Comparison of ENCODE assay signal across 25 mouse cellular contexts in the genomic region with DNA sequence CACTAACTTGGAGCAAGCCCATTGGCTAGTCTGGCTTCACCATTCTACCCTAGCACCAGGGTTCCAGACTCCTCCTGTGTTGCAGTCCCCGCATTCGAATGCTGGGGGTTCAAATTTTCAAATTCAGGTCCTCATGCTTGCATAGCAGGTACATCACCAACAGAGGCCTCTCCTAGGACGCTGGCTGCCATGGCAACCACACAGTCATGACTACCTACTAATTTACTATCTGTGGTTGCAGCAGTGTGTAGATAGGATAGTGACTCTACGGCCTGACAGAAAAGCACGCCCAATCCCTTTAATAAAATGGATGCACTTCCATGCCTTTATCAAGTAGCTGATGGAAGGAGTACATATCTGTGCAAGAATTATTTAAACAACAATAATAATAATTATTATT.
DNase-seq lines count a peak whose midpoint lies in the region; ATAC-seq and TF ChIP-seq lines count a peak whose summit lies in the region.
"Had no signal": no experiment of that assay in that cellular context is flagged by ENCODE, and none has a peak within 500 bp of the region (broad histone marks: within the 10 kb centered on the region; RNA-seq: fewer than 3 reads in every experiment).

No protein-coding gene starts in this region.

- no peaks in the 10 kb centered on the region for H3K27me3 ChIP-seq in forebrain, postnatal 0 days (ENCODE audit: insufficient read depth, low read length)
- H3K27me3 ChIP-seq in forebrain, embryonic 11.5 days (ENCODE audit: control insufficient read depth, insufficient read depth, low read length), result no peaks in the 10 kb centered on the region
- no peaks in the 10 kb centered on the region for H3K27me3 ChIP-seq in midbrain, embryonic 14.5 days (ENCODE audit: control insufficient read depth, insufficient read depth, low read length)
- H3K27me3 ChIP-seq in midbrain, postnatal 0 days (ENCODE audit: insufficient read depth, low read length), result no peaks in the 10 kb centered on the region
- H3K27me3 ChIP-seq in kidney, embryonic 14.5 days (ENCODE audit: control insufficient read depth, insufficient read depth, low read length), result no peaks in the 10 kb centered on the region
- H3K27me3 ChIP-seq: limb, embryonic 13.5 days; liver, embryonic 12.5 days had no signal

- H3K27ac ChIP-seq in forebrain, postnatal 0 days (ENCODE audit: low read depth, low read length), result no peak overlapping the region
- no peak overlapping the region for H3K27ac ChIP-seq in forebrain, embryonic 11.5 days (ENCODE audit: low read depth, low read length)
- no peak overlapping the region for H3K27ac ChIP-seq in midbrain, embryonic 14.5 days (replicated peaks; ENCODE audit: low read depth, low read length)
- no peak overlapping the region for H3K27ac ChIP-seq in midbrain, postnatal 0 days (ENCODE audit: low read depth, low read length)
- H3K27ac ChIP-seq in kidney, embryonic 14.5 days (ENCODE audit: low read depth, low read length), result no peak overlapping the region
- H3K27ac ChIP-seq: hindbrain, embryonic 14.5 days; limb, embryonic 13.5 days; liver, embryonic 12.5 days had no signal

- H3K9ac ChIP-seq in forebrain, postnatal 0 days, result no peak overlapping the region
- H3K9ac ChIP-seq in forebrain, embryonic 11.5 days (ENCODE audit: low read length), result no peak overlapping the region
- no peak overlapping the region for H3K9ac ChIP-seq in midbrain, embryonic 14.5 days (replicated peaks; ENCODE audit: low read length)
- H3K9ac ChIP-seq in midbrain, postnatal 0 days (replicated peaks; ENCODE audit: low read length, poor library complexity, severe bottlenecking), result no peak overlapping the region
- no peak overlapping the region for H3K9ac ChIP-seq in kidney, embryonic 14.5 days (ENCODE audit: low read depth, low read length)
- H3K9ac ChIP-seq: hindbrain, embryonic 14.5 days; limb, embryonic 13.5 days; liver, embryonic 12.5 days; liver, postnatal 0 days had no signal

- no peak overlapping the region for H3K4me3 ChIP-seq in forebrain, postnatal 0 days (ENCODE audit: low read depth, low read length)
- H3K4me3 ChIP-seq in forebrain, embryonic 11.5 days (ENCODE audit: low read depth, low read length), result no peak overlapping the region
- H3K4me3 ChIP-seq in midbrain, embryonic 14.5 days (replicated peaks; ENCODE audit: low read depth, low read length), result no peak overlapping the region
- H3K4me3 ChIP-seq in midbrain, postnatal 0 days (ENCODE audit: low read depth, low read length), result no peak overlapping the region
- H3K4me3 ChIP-seq in kidney, embryonic 14.5 days (ENCODE audit: low read length), result no peak overlapping the region
- H3K4me3 ChIP-seq: layer of hippocampus, adult 2 months; limb, embryonic 13.5 days; liver, embryonic 12.5 days had no signal

- 84% methylated on average over 5 of the region's 5 CpGs for WGBS in forebrain, postnatal 0 days
- WGBS in forebrain, embryonic 11.5 days, result 87% methylated on average over 5 of the region's 5 CpGs
- WGBS in midbrain, embryonic 14.5 days, result 78% methylated on average over 5 of the region's 5 CpGs
- 73% methylated on average over 5 of the region's 5 CpGs for WGBS in midbrain, postnatal 0 days
- WGBS in kidney, embryonic 14.5 days, result 88% methylated on average over 5 of the region's 5 CpGs

- H3K36me3 ChIP-seq in forebrain, postnatal 0 days (ENCODE audit: insufficient read depth), result peaks cover 6% of the 10 kb centered on the region; the same call in 1 of the 2 replicates
- no peaks in the 10 kb centered on the region; the same call in 1 of the 2 replicates for H3K36me3 ChIP-seq in forebrain, embryonic 11.5 days (ENCODE audit: control insufficient read depth, insufficient read depth, low read length)
- peaks cover 9% of the 10 kb centered on the region for H3K36me3 ChIP-seq in midbrain, embryonic 14.5 days (ENCODE audit: control insufficient read depth, insufficient read depth, low read length)
- H3K36me3 ChIP-seq in midbrain, postnatal 0 days (ENCODE audit: insufficient read depth, low read length), result peaks cover 7% of the 10 kb centered on the region
- peaks cover 24% of the 10 kb centered on the region; the same call in 1 of the 2 replicates for H3K36me3 ChIP-seq in kidney, embryonic 14.5 days (ENCODE audit: control insufficient read depth, insufficient read depth, low read length)

- no peaks in the 10 kb centered on the region for H3K9me3 ChIP-seq in forebrain, postnatal 0 days (ENCODE audit: low read length)
- no peaks in the 10 kb centered on the region for H3K9me3 ChIP-seq in forebrain, embryonic 11.5 days (ENCODE audit: control insufficient read depth, low read length)
- no peaks in the 10 kb centered on the region for H3K9me3 ChIP-seq in midbrain, embryonic 14.5 days (ENCODE audit: control insufficient read depth, low read length)
- no peaks in the 10 kb centered on the region for H3K9me3 ChIP-seq in midbrain, postnatal 0 days (ENCODE audit: low read length)
- H3K9me3 ChIP-seq in kidney, embryonic 14.5 days (ENCODE audit: control insufficient read depth, low read length), result no peaks in the 10 kb centered on the region
- H3K9me3 ChIP-seq: limb, embryonic 13.5 days; liver, embryonic 12.5 days had no signal

- DNase-seq in forebrain, postnatal 0 days, result no peak
- no peak for DNase-seq in forebrain, embryonic 11.5 days (ENCODE audit: low spot score)
- DNase-seq in midbrain, embryonic 14.5 days, result peak; percentile 40
- no peak for DNase-seq in midbrain, postnatal 0 days (ENCODE audit: low spot score)
- peak; percentile 31 for DNase-seq in brain, embryonic 14.5 days (ENCODE audit: low read depth)
- DNase-seq in layer of hippocampus, adult 9-11 months, result no peak
- DNase-seq: adrenal gland, postnatal 25 days; cerebellum, adult 2 months; cerebellum, postnatal 14 days; gastrocnemius, postnatal 14 days; heart, postnatal 36 days; kidney, adult 18-20 months; kidney, postnatal 36 days; liver, postnatal 0 days; lung, postnatal 36 days; right cerebral cortex, postnatal 4 days; thymus, adult 2 months; thymus, postnatal 4 days had no signal

- no peak for TF ChIP-seq CTCF in forebrain, postnatal 0 days (IDR thresholded peaks at IDR 0.05; ENCODE audit: low read depth)
- TF ChIP-seq CTCF in midbrain, postnatal 0 days (IDR thresholded peaks at IDR 0.05), result no peak
- no peak for TF ChIP-seq CTCF in brain, embryonic 14.5 days (IDR thresholded peaks at IDR 0.05; ENCODE audit: borderline replicate concordance, extremely low read depth, insufficient read depth, insufficient read length)

- no peak for TF ChIP-seq POLR2A in brain, embryonic 14.5 days (IDR thresholded peaks at IDR 0.05; ENCODE audit: borderline replicate concordance, extremely low read depth, insufficient read depth, insufficient read length, poor library complexity, severe bottlenecking)

- ATAC-seq in forebrain, postnatal 0 days, result peak; percentile 45; the same call in 1 of the 2 replicates
- ATAC-seq in forebrain, embryonic 11.5 days (replicated peaks; ENCODE audit: low FRiP score), result no peak; the same call in 1 of the 2 replicates
- ATAC-seq in midbrain, embryonic 14.5 days (ENCODE audit: low FRiP score, low TSS enrichment), result no peak
- no peak for ATAC-seq in midbrain, postnatal 0 days (ENCODE audit: low FRiP score)
- ATAC-seq in kidney, embryonic 14.5 days (ENCODE audit: low FRiP score, low TSS enrichment), result no peak
- ATAC-seq: CD4-positive, CD25-positive, alpha-beta regulatory T cell, adult 4 months; liver, embryonic 12.5 days; liver, postnatal 0 days had no signal

- no peak overlapping the region for H3K4me2 ChIP-seq in forebrain, postnatal 0 days (ENCODE audit: low read depth)
- no peak overlapping the region for H3K4me2 ChIP-seq in forebrain, embryonic 11.5 days (ENCODE audit: low read depth, low read length, severe bottlenecking)
- no peak overlapping the region for H3K4me2 ChIP-seq in midbrain, embryonic 14.5 days (ENCODE audit: low read length)
- H3K4me2 ChIP-seq in midbrain, postnatal 0 days (ENCODE audit: low read depth, low read length, poor library complexity, severe bottlenecking), result no peak overlapping the region
- H3K4me2 ChIP-seq in kidney, embryonic 14.5 days (replicated peaks; ENCODE audit: low read depth, low read length), result no peak overlapping the region
- H3K4me2 ChIP-seq: heart, embryonic 11.5 days; hindbrain, embryonic 14.5 days; limb, embryonic 13.5 days; liver, embryonic 12.5 days had no signal

- H3K4me1 ChIP-seq in forebrain, postnatal 0 days (ENCODE audit: insufficient read depth), result peaks cover 3% of the 10 kb centered on the region; the same call in 1 of the 2 replicates
- no peaks in the 10 kb centered on the region for H3K4me1 ChIP-seq in forebrain, embryonic 11.5 days (replicated peaks; ENCODE audit: control insufficient read depth, insufficient read depth, low read length)
- peaks cover 8% of the 10 kb centered on the region for H3K4me1 ChIP-seq in midbrain, embryonic 14.5 days (ENCODE audit: control insufficient read depth, insufficient read depth, low read length)
- H3K4me1 ChIP-seq in midbrain, postnatal 0 days (ENCODE audit: insufficient read depth, low read length), result 0 out of 2 replicates have a peak, but pooled peaks cover 6% of the 10 kb centered on the region
- H3K4me1 ChIP-seq in kidney, embryonic 14.5 days (ENCODE audit: control insufficient read depth, insufficient read depth, low read length), result no peaks in the 10 kb centered on the region
- H3K4me1 ChIP-seq: liver, embryonic 12.5 days had no signal

Comparison
In these comparisons a context has a peak if more than half of its experiments do, and no peak if none do; other contexts are left out.
1. DNase-seq: peak in midbrain, embryonic 14.5 days (single experiment) and brain, embryonic 14.5 days (single experiment); none in forebrain, postnatal 0 days (single experiment), forebrain, embryonic 11.5 days (single experiment), midbrain, postnatal 0 days (single experiment) and layer of hippocampus, adult 9-11 months (single experiment).